Mouse (Mus musculus) kidney, embryonic 15.5 days (tissue): ENCODE data around the gene Srr. TPM values are rescaled to one million over a fixed set of nuclear protein-coding genes. Genes with fewer than 3 reads are reported as not detected.

ENCODE experiments used
- ATAC-seq: fragments of 200-750 bp; cut with Nextera tagmentation; replicated peaks from 2 replicates; pipeline ENCODE4 v1.8.0; 2017; ENCODE audit warnings: moderate TSS enrichment; ENCODE audit not compliant: low FRiP score
- H3K27ac ChIP-seq: fragments of 300-500 bp; sonication (generic); 2 replicates; pipeline ENCODE4 v1.5.1; 2015; ENCODE audit warnings: mild to moderate bottlenecking, inconsistent platforms
- H3K27me3 ChIP-seq: fragments of 300-500 bp; sonication (generic); 2 replicates; pipeline ENCODE4 v1.6.1; 2015; ENCODE audit warnings: inconsistent platforms
- H3K36me3 ChIP-seq: fragments of 300-500 bp; sonication (generic); 2 replicates; pipeline ENCODE4 v1.6.1; 2015; ENCODE audit warnings: inconsistent platforms
- H3K4me1 ChIP-seq: fragments of 300-500 bp; sonication (generic); 2 replicates; pipeline ENCODE4 v1.6.1; 2015; ENCODE audit warnings: inconsistent platforms
- H3K4me2 ChIP-seq: fragments of 300-500 bp; sonication (generic); 2 replicates; pipeline ENCODE4 v1.6.1; 2015; ENCODE audit warnings: moderate library complexity, mild to moderate bottlenecking, inconsistent platforms
- H3K4me3 ChIP-seq: fragments of 300-500 bp; sonication (generic); replicated peaks from 2 replicates; pipeline ENCODE4 v1.5.1; 2015; ENCODE audit warnings: mild to moderate bottlenecking, inconsistent platforms
- H3K9ac ChIP-seq: fragments of 300-500 bp; sonication (generic); 2 replicates; pipeline ENCODE4 v1.6.1; 2015; ENCODE audit warnings: mild to moderate bottlenecking, inconsistent platforms
- H3K9me3 ChIP-seq: fragments of 300-500 bp; sonication (generic); replicated peaks from 2 replicates; pipeline ENCODE4 v1.6.1; 2016; ENCODE audit warnings: inconsistent platforms
- whole genome bisulfite sequencing: fragments of 180-500 bp; shearing (Covaris S2); methylation state at CpG from one replicate; pipeline ENCODE4 v1.1.7; 2015; ENCODE audit warnings: mixed read lengths; 5-methylcytosine and 5-hydroxymethylcytosine counted together
- polyA plus RNA-seq: library from polyadenylated mRNA; unstranded; fragments of >200 nt; fragmentation: Nextera tagmentation; extraction: Ambion mirVana; gene quantifications from 2 replicates; pipeline ENCODE4 v1.2.1, GENCODE M21; 2015

The Srr gene
- polyA plus RNA-seq, 1 experiment from 2014 or later: 24.4 TPM

DNA sequence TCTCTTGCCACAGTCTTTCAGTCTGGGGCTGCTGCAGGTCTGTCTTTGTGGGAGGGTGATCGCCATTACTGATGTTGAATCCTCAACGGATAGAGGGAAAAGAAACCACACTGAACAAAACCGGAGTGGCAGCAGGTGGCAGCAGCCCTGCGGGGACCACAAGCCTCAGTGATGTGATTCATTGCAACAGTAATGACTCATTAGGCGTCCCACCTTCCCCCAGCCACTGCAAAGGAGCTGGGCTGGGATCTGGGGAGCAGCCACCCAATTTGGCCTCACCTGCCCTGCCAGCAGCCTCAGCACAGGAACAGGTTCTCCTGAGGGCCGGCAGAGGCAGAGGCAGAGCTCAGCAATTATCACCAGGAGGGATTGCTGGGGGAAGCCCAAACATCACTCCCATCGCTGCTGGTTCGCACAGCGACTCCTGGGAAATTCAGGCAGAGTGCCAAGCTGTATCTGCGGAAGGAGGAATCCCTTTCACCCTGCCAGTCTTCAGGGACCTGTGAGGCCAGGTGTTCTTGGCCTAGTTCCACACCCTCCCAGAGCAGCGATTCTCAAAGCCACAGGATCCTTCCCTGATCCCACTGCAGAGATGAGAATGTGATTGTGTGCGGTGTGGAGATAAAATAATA, 54.6 kb downstream of the Srr start:
- H3K27ac ChIP-seq: no peak overlapping the region
- peaks cover 12% of the 10 kb centered on the region for H3K36me3 ChIP-seq
- ATAC-seq: no peak
- no peak overlapping the region for H3K4me2 ChIP-seq
- WGBS: 38% methylated on average over 12 of the region's 12 CpGs
- no peaks in the 10 kb centered on the region for H3K27me3 ChIP-seq
- peaks cover 23% of the 10 kb centered on the region for H3K4me1 ChIP-seq
- no peaks in the 10 kb centered on the region for H3K9me3 ChIP-seq
- H3K4me3 ChIP-seq: no peak overlapping the region
- no peak overlapping the region for H3K9ac ChIP-seq

- 67% methylated on average over 4 of the region's 4 CpGs for WGBS
- peaks cover 23% of the 10 kb centered on the region for H3K4me1 ChIP-seq
- no peaks in the 10 kb centered on the region for H3K9me3 ChIP-seq
- H3K36me3 ChIP-seq: peaks cover 12% of the 10 kb centered on the region
- H3K27ac ChIP-seq: no peak overlapping the region
- ATAC-seq: no peak
- no peak overlapping the region for H3K4me2 ChIP-seq
- no peak overlapping the region for H3K9ac ChIP-seq
- no peak overlapping the region for H3K4me3 ChIP-seq
- no peaks in the 10 kb centered on the region for H3K27me3 ChIP-seq
Observed at GRCm38 (mm10) chr11:74870544-74870943, 55.2 kb downstream of the Srr start.

GRCm38 (mm10) chr11:74869603-74870002, 56.1 kb downstream of the Srr start:
- H3K4me2 ChIP-seq: no peak overlapping the region
- ATAC-seq: no peak
- no peaks in the 10 kb centered on the region for H3K9me3 ChIP-seq
- no peak overlapping the region for H3K27ac ChIP-seq
- H3K4me3 ChIP-seq: no peak overlapping the region
- H3K27me3 ChIP-seq: no peaks in the 10 kb centered on the region
- 78% methylated on average over 6 of the region's 6 CpGs for WGBS
- no peak overlapping the region for H3K9ac ChIP-seq
- H3K4me1 ChIP-seq: peaks cover 14% of the 10 kb centered on the region
- peaks cover 18% of the 10 kb centered on the region for H3K36me3 ChIP-seq

- Histone ChIP-seq H3K9me3 (no peaks in the 10 kb centered on the region), H3K27ac (no peak overlapping the region), H3K9ac (no peak overlapping the region), H3K36me3 (peaks cover 18% of the 10 kb centered on the region), H3K4me3 (no peak overlapping the region), H3K4me1 (peaks cover 19% of the 10 kb centered on the region), H3K27me3 (no peaks in the 10 kb centered on the region), H3K4me2 (no peak overlapping the region)
- no peak for ATAC-seq
- 90% methylated on average over 13 of the region's 13 CpGs for WGBS
Observed at GRCm38 (mm10) chr11:74868046-74868760, 57.5 kb downstream of the Srr start.

GRCm38 (mm10) chr11:74867181-74867580, 58.6 kb downstream of the Srr start:
- WGBS: 82% methylated on average over 2 of the region's 2 CpGs
- ATAC-seq: no peak
- Histone ChIP-seq H3K27ac (no peak overlapping the region), H3K4me1 (peaks cover 19% of the 10 kb centered on the region), H3K36me3 (peaks cover 18% of the 10 kb centered on the region), H3K4me2 (no peak overlapping the region), H3K27me3 (no peaks in the 10 kb centered on the region), H3K4me3 (no peak overlapping the region), H3K9ac (no peak overlapping the region), H3K9me3 (no peaks in the 10 kb centered on the region)

GRCm38 (mm10) chr11:74866640-74867039, 59.1 kb downstream of the Srr start:
- Histone ChIP-seq H3K36me3 (peaks cover 18% of the 10 kb centered on the region), H3K4me2 (no peak overlapping the region), H3K27ac (no peak overlapping the region), H3K9ac (no peak overlapping the region), H3K27me3 (no peaks in the 10 kb centered on the region), H3K4me3 (no peak overlapping the region), H3K4me1 (peaks cover 20% of the 10 kb centered on the region), H3K9me3 (no peaks in the 10 kb centered on the region)
- ATAC-seq: no peak
- WGBS: 79% methylated on average over 4 of the region's 4 CpGs

DNA sequence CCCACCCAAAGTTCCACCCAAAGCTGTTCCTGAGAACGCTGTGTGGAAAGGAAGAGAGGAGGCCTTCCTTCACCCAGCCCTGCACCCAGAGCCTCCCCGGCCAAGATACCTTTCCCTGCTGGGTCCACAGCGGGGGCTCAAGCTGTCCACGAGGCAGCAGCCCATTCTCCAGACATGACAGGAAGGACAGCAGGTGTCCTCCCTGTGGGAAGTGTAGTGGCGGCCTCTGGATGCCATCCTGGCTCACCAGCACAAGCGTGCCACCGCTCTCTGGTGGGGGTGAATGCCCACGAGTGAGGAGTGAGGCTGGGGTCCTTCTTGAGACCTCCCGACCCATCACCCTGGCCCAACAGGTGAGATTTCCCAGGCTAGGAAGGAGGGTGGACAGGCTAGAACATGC, 60.5 kb downstream of the Srr start:
- Histone ChIP-seq H3K27me3 (no peaks in the 10 kb centered on the region), H3K27ac (no peak overlapping the region), H3K4me2 (no peak overlapping the region), H3K9me3 (no peaks in the 10 kb centered on the region), H3K4me3 (no peak overlapping the region), H3K36me3 (peaks cover 18% of the 10 kb centered on the region), H3K4me1 (peaks cover 17% of the 10 kb centered on the region), H3K9ac (no peak overlapping the region)
- 90% methylated on average over 9 of the region's 9 CpGs for WGBS
- no peak for ATAC-seq

DNA sequence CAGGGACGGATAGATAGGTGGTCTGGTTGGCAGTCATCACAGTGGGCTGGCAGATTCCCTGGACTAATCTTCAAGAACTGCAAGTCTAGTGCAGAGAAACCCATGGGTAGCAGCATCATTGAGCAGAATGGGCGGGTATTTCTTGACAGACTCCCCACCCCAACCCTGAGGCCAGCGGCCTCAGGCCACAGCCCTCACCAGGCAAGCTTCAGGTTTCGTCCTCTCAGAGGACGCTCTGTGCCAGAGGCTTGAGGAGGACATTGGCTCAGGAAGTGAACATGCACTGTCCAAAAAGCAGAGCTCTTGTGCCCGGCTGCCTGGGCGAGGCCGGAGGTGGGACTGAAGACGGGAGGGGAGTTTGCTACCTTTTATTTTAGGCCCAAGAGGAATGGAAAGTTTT, 61.3 kb downstream of the Srr start:
- H3K4me2 ChIP-seq: no peak overlapping the region
- H3K4me1 ChIP-seq: peaks cover 17% of the 10 kb centered on the region
- ATAC-seq: no peak
- no peaks in the 10 kb centered on the region for H3K9me3 ChIP-seq
- H3K4me3 ChIP-seq: no peak overlapping the region
- H3K27me3 ChIP-seq: no peaks in the 10 kb centered on the region
- peaks cover 18% of the 10 kb centered on the region for H3K36me3 ChIP-seq
- H3K9ac ChIP-seq: no peak overlapping the region
- no peak overlapping the region for H3K27ac ChIP-seq
- 83% methylated on average over 9 of the region's 9 CpGs for WGBS

DNA sequence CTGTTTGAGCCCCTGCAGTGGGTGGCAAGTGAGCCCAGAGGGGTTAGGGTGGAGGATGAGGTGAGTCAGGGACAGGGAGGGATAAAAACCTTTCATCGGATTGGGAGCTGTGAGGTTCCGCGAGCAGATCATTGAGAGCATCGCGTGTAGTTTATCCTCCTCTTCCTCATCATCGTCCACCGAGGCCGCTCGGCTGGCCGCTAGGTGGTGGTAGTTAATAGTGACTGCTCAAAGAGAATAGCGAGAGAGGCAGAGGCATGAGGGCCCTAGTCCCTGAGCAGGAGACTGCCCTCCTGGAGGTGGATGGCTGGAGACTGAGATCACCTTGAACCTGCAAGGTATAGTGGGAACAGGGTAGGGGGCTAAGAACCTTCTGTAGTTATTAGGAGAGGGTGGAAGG, 62.3 kb downstream of the Srr start:
- H3K9ac ChIP-seq: no peak overlapping the region
- peaks cover 18% of the 10 kb centered on the region for H3K36me3 ChIP-seq
- H3K4me1 ChIP-seq: peaks cover 17% of the 10 kb centered on the region
- H3K27me3 ChIP-seq: no peaks in the 10 kb centered on the region
- no peaks in the 10 kb centered on the region for H3K9me3 ChIP-seq
- WGBS: 35% methylated on average over 11 of the region's 11 CpGs
- no peak for ATAC-seq
- peak overlapping the region; percentile 15; the same call in 1 of the 2 replicates for H3K4me2 ChIP-seq
- no peak overlapping the region for H3K4me3 ChIP-seq
- no peak overlapping the region for H3K27ac ChIP-seq

DNA sequence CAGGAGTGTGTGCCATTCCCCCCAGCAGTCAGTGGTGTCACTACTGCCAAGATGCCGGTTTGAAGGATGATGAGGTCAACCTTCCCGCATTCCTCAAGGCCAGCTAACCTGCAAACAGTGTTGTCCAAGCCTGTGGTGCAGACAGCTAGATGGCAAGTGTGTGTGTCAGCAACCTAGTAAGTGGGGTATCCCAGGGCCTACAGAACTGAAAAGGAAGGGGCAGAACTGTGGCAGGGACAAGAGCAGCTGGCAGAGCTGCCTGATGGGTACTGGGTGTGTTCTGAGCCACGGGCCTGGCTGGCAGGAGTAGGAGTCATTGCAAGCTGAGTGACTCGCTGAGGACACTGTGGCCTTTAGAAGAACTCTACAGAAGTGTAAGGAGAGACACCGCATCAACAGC, 63.6 kb downstream of the Srr start:
- Histone ChIP-seq H3K9ac (no peak overlapping the region), H3K9me3 (no peaks in the 10 kb centered on the region), H3K4me3 (no peak overlapping the region), H3K4me2 (no peak overlapping the region), H3K27me3 (no peaks in the 10 kb centered on the region), H3K4me1 (peaks cover 17% of the 10 kb centered on the region), H3K36me3 (peaks cover 6% of the 10 kb centered on the region; the same call in 1 of the 2 replicates), H3K27ac (no peak overlapping the region)
- WGBS: 72% methylated on average over 5 of the region's 5 CpGs
- ATAC-seq: no peak

- Histone ChIP-seq H3K9me3 (no peaks in the 10 kb centered on the region), H3K27me3 (no peaks in the 10 kb centered on the region), H3K27ac (no peak overlapping the region), H3K4me3 (no peak overlapping the region), H3K36me3 (peaks cover 9% of the 10 kb centered on the region), H3K9ac (no peak overlapping the region), H3K4me2 (no peak overlapping the region), H3K4me1 (peaks cover 10% of the 10 kb centered on the region)
- ATAC-seq: no peak
- WGBS: 83% methylated on average over 9 of the region's 9 CpGs
Observed at GRCm38 (mm10) chr11:74857756-74858155, 68.0 kb downstream of the Srr start.
